Mouse (Mus musculus) liver, adult 2 months (tissue): Measurements from ENCODE around the gene Arhgef3. TPM values are rescaled to one million over a fixed set of nuclear protein-coding genes. Genes with fewer than 3 reads are reported as not detected.
"Not testable (repeated sequence)": the region's sequence is repeated elsewhere in the genome, so short reads cannot be mapped to it uniquely, and the experiment has no call there.

Experiments used
- DNase-seq: peaks from one replicate; pipeline ENCODE4 v3.0.0-alpha.2; 2011; ENCODE audit warnings: low read depth, low spot score; ENCODE audit errors: extremely low read depth
- H3K27ac ChIP-seq: fragments of 200-500 bp; replicated peaks from 2 replicates; pipeline ENCODE4 v1.5.1; 2012; ENCODE audit warnings: low read depth, mild to moderate bottlenecking, control low read depth, inconsistent platforms, low read length; ENCODE audit not compliant: insufficient read depth
- H3K27me3 ChIP-seq: fragments of 200-500 bp; 2 replicates; pipeline ENCODE4 v1.6.1; 2012; ENCODE audit warnings: mild to moderate bottlenecking, moderate library complexity, low read length, inconsistent platforms; ENCODE audit not compliant: control insufficient read depth, insufficient read depth
- H3K36me3 ChIP-seq: fragments of 200-500 bp; 2 replicates; pipeline ENCODE4 v1.6.1; 2012; ENCODE audit warnings: low read length, inconsistent platforms; ENCODE audit not compliant: control insufficient read depth, insufficient read depth
- H3K4me1 ChIP-seq: fragments of 200-500 bp; 2 replicates; pipeline ENCODE4 v1.6.1; 2011; ENCODE audit warnings: low read length; ENCODE audit not compliant: control insufficient read depth, insufficient read depth
- H3K4me3 ChIP-seq: fragments of 200-500 bp; 2 replicates; pipeline ENCODE4 v1.5.1; 2011; ENCODE audit warnings: low read depth, mild to moderate bottlenecking, control low read depth, low read length, moderate library complexity; ENCODE audit not compliant: insufficient read depth
- H3K79me2 ChIP-seq: fragments of 200-500 bp; 2 replicates; pipeline ENCODE4 v1.6.1; 2012; ENCODE audit warnings: inconsistent platforms, mild to moderate bottlenecking, low read length, moderate library complexity; ENCODE audit not compliant: control insufficient read depth, insufficient read depth
- H3K9ac ChIP-seq: fragments of 200-500 bp; 2 replicates; pipeline ENCODE4 v1.6.1; 2012; ENCODE audit warnings: low read depth, mild to moderate bottlenecking, control low read depth, inconsistent platforms, low read length
- CTCF ChIP-seq: fragments of 200-500 bp; IDR thresholded peaks from 2 replicates; pipeline ENCODE4 v1.5.1; 2011; ENCODE audit warnings: low read depth, low read length, control low read depth
- POLR2A ChIP-seq: fragments of 200-500 bp; IDR thresholded peaks from 2 replicates; pipeline ENCODE4 v1.6.1; 2011; ENCODE audit warnings: low read length, control low read depth; ENCODE audit not compliant: insufficient read depth; ENCODE audit errors: extremely low read depth
- WGBS: fragments of 180-500 bp; shearing (Covaris S2); methylation state at CpG from one replicate; pipeline ENCODE4 v1.1.7; 2018; 5-methylcytosine and 5-hydroxymethylcytosine counted together
- polyA plus RNA-seq: library from polyadenylated mRNA; depleted of rRNA; stranded (reverse); fragments of >200 nt; gene quantifications from 2 replicates; pipeline ENCODE4 v1.2.3, GENCODE M21; 2012
- total RNA-seq: library from RNA; depleted of rRNA; stranded (reverse); fragments of >200 nt; gene quantifications from 2 replicates; pipeline ENCODE4 v1.2.3, GENCODE M21; 2014

Arhgef3 gene
- total and polyA plus RNA-seq, 2 experiments: 6.4 to 19.3 TPM

DNA sequence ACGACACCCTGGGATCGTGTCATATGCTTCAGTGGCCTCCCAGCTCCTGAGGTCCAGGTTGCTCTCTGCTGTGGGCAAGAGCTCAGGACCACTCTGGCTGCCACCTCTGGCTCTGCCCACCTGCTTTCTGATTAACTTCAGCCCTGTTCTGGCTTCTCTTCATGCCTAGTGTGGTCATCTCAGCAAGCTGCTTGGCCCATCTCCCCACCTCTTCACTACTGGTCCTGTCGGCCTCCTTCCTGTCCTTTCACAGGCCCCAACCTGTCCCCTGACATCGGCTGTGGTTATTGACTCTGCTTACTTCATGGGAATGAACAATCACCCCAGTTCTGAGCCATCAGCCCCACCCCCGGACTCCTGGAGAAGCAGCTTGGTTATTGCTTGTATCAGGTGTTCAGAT, 128.9 kb downstream of the Arhgef3 start:
- no peaks in the 10 kb centered on the region for H3K36me3 ChIP-seq
- no peak for DNase-seq
- no peak overlapping the region for H3K27ac ChIP-seq
- H3K4me1 ChIP-seq: 0 out of 2 replicates have a peak, but pooled peaks cover 2% of the 10 kb centered on the region
- no peak for TF ChIP-seq CTCF
- TF ChIP-seq POLR2A: no peak
- 88% methylated on average over 5 of the region's 5 CpGs for WGBS
- no peak overlapping the region for H3K4me3 ChIP-seq
- no peaks in the 10 kb centered on the region; the same call in 1 of the 2 replicates for H3K79me2 ChIP-seq
- H3K27me3 ChIP-seq: no peaks in the 10 kb centered on the region
- no peak overlapping the region for H3K9ac ChIP-seq

DNA sequence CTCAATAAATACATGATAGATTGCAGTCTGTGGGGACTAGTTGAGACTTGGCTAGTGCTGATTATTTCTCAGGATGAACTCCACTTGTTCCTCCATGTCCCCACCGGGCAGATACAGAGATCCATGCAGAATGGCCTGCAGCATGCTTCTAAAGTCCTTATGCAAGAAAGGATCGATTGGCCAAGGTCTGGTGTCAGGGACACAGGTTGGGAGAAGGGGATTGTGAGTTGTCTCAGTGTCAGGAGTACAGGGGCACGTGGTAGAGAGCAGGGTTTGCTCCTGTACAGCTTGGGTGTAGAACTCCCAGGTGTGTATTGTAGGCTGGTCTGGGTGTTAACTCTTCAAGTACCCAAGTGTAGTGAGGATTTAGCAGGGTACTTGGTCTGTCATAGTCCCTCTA, 130.2 kb downstream of the Arhgef3 start:
- TF ChIP-seq POLR2A (no peak), CTCF (no peak)
- Histone ChIP-seq H3K4me3 (no peak overlapping the region), H3K27me3 (no peaks in the 10 kb centered on the region), H3K79me2 (no peaks in the 10 kb centered on the region; the same call in 1 of the 2 replicates), H3K36me3 (no peaks in the 10 kb centered on the region), H3K9ac (no peak overlapping the region), H3K4me1 (0 out of 2 replicates have a peak, but pooled peaks cover 2% of the 10 kb centered on the region), H3K27ac (no peak overlapping the region)
- DNase-seq: peak; percentile 75
- 44% methylated on average over 3 of the region's 3 CpGs for WGBS

DNA sequence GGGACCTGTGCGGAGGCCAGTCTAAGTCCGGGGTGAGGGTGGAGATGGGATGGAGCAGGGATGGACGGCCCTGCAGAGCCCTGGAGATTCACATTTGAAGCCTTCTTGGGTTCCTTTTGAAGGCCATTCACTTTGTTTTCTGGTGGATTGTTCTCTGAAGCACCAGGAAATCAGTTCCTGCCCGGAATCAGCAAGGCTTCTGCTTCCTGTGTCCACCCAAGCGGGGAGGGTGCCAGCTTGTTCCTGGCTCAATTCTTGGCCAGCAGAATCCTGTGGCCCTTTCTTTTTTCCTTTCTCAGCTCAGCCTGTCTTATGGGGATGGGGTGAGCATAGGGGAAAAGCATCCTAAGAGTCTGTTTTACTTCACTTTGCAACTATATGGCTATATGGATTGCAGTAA, 131.7 kb downstream of the Arhgef3 start:
- H3K36me3 ChIP-seq: no peaks in the 10 kb centered on the region
- peak overlapping the region; percentile 59 for H3K27ac ChIP-seq
- TF ChIP-seq CTCF (no peak), POLR2A (no peak)
- 92% methylated on average over 5 of the region's 5 CpGs for WGBS
- H3K79me2 ChIP-seq: peaks cover 2% of the 10 kb centered on the region; the same call in 1 of the 2 replicates
- H3K4me1 ChIP-seq: no peaks in the 10 kb centered on the region
- no peak overlapping the region for H3K9ac ChIP-seq
- no peak overlapping the region for H3K4me3 ChIP-seq
- no peaks in the 10 kb centered on the region for H3K27me3 ChIP-seq
- no peak for DNase-seq

- not testable (repeated sequence) for H3K4me3 ChIP-seq, H3K79me2 ChIP-seq, H3K9ac ChIP-seq, H3K36me3 ChIP-seq, DNase-seq, H3K27ac ChIP-seq, H3K27me3 ChIP-seq, H3K4me1 ChIP-seq
- WGBS: 96% methylated on average over 10 of the region's 10 CpGs
These were observed 132.2 kb downstream of the Arhgef3 start for GRCm38 (mm10) chr14:27246948-27247347.

GRCm38 (mm10) chr14:27249121-27249520, 134.4 kb downstream of the Arhgef3 start:
- DNase-seq: no peak
- H3K27me3 ChIP-seq: no peaks in the 10 kb centered on the region
- no peak overlapping the region for H3K4me3 ChIP-seq
- H3K9ac ChIP-seq: no peak overlapping the region
- WGBS: 71% methylated on average over 1 of the region's 1 CpGs
- peaks cover 4% of the 10 kb centered on the region; the same call in 1 of the 2 replicates for H3K79me2 ChIP-seq
- H3K36me3 ChIP-seq: no peaks in the 10 kb centered on the region
- TF ChIP-seq POLR2A: no peak
- no peak for TF ChIP-seq CTCF
- no peaks in the 10 kb centered on the region for H3K4me1 ChIP-seq
- no peak overlapping the region for H3K27ac ChIP-seq

DNA sequence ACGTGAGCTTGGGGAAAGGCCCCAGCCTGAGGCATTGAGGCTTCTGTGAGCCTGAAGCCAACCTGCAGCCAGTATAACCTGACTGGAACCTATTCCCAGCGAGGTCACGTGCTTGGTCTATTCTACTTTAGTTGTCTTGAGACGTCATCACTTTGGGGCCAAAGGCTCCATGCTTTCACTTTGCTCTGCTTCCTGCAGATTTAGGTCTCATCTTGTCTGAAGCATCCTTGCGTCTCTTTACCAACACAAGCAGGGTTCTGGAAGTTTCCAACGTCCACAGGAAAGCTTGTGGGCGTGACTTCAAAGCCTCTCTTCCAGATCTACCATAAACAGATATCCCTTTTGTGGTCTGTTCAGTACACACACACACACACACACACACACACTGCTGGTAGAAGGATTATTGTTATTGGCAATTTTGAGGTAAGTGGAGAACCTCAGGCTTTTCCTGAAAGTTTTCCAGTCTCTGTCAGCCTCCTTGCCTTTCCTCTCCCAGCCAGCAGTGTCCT, 135.6 kb downstream of the Arhgef3 start:
- DNase-seq: no peak
- Histone ChIP-seq H3K36me3 (no peaks in the 10 kb centered on the region), H3K9ac (no peak overlapping the region), H3K4me3 (no peak overlapping the region), H3K4me1 (no peaks in the 10 kb centered on the region), H3K27me3 (no peaks in the 10 kb centered on the region), H3K27ac (no peak overlapping the region), H3K79me2 (peaks cover 4% of the 10 kb centered on the region; the same call in 1 of the 2 replicates)
- TF ChIP-seq POLR2A (no peak), CTCF (no peak)
- WGBS: 87% methylated on average over 7 of the region's 7 CpGs
